Mouse (Mus musculus) MEL (cell line): ENCODE data around the gene Bckdhb. TPM values are rescaled to one million over a fixed set of nuclear protein-coding genes. Genes with fewer than 3 reads are reported as not detected.

Experiments
- DNase-seq: peaks from one replicate; pipeline ENCODE4 v3.0.0; 2011; ENCODE audit warnings: low read depth, low spot score
- H3K27ac ChIP-seq: 2 replicates; pipeline ENCODE4 v1.5.1; 2012; ENCODE audit warnings: low read depth, mild to moderate bottlenecking, control low read depth, low read length, moderate library complexity; ENCODE audit not compliant: control insufficient read depth
- H3K27me3 ChIP-seq, 2 experiments: fragments of 150-350 bp in 1 of 2; sonication (generic) in 1 of 2; 2 replicates each; pipeline ENCODE4 v1.6.1; 2012; ENCODE audit warnings: low read length in 2 of 2, mild to moderate bottlenecking in 2 of 2, improper control_type of control experiment in 1 of 2, moderate library complexity in 1 of 2; ENCODE audit not compliant: insufficient read depth in 2 of 2, control insufficient read depth in 1 of 2
- H3K36me3 ChIP-seq, 2 experiments: 2 replicates each; pipeline ENCODE4 v1.6.1; 2012 to 2014; ENCODE audit warnings: low read length in 2 of 2, improper control_type of control experiment in 1 of 2, inconsistent platforms in 1 of 2, mild to moderate bottlenecking in 1 of 2; ENCODE audit not compliant: insufficient read depth in 2 of 2, control insufficient read depth in 1 of 2
- H3K4me1 ChIP-seq, 2 experiments: fragments of 150-350 bp in 1 of 2; sonication (generic) in 1 of 2; 2 replicates each; pipeline ENCODE4 v1.6.1; 2012; ENCODE audit warnings: low read length in 2 of 2, improper control_type of control experiment in 1 of 2, mild to moderate bottlenecking in 1 of 2; ENCODE audit not compliant: insufficient read depth in 2 of 2, control insufficient read depth in 1 of 2
- H3K4me3 ChIP-seq, 2 experiments: fragments of 150-350 bp in 1 of 2; sonication (generic) in 1 of 2; 2 replicates each; pipeline ENCODE4 v1.5.1; 2012; ENCODE audit warnings: low read depth in 2 of 2, low read length in 2 of 2, mild to moderate bottlenecking in 2 of 2, moderate library complexity in 2 of 2, control low read depth in 1 of 2, improper control_type of control experiment in 1 of 2; ENCODE audit not compliant: control insufficient read depth in 1 of 2, insufficient read depth in 1 of 2
- H3K79me2 ChIP-seq: 2 replicates; pipeline ENCODE4 v1.6.1; 2012; ENCODE audit warnings: mild to moderate bottlenecking, low read length, moderate library complexity; ENCODE audit not compliant: control insufficient read depth, poor library complexity, insufficient read depth
- H3K9ac ChIP-seq: 2 replicates; pipeline ENCODE4 v1.6.1; 2012; ENCODE audit warnings: low read depth, mild to moderate bottlenecking, control low read depth, low read length, moderate library complexity; ENCODE audit not compliant: control insufficient read depth, poor library complexity, severe bottlenecking
- H3K9me3 ChIP-seq: fragments of 150-350 bp; sonication (generic); replicated peaks from 2 replicates; pipeline ENCODE4 v1.6.1; 2012; ENCODE audit warnings: mild to moderate bottlenecking, low read length, improper control_type of control experiment, moderate library complexity; ENCODE audit not compliant: insufficient read depth
- BHLHE40 ChIP-seq: IDR thresholded peaks from 2 replicates; pipeline ENCODE4 v1.6.1; 2012; ENCODE audit warnings: low read depth, mild to moderate bottlenecking, inconsistent platforms, low read length, improper control_type of control experiment, borderline replicate concordance
- CHD1 ChIP-seq: IDR thresholded peaks from 2 replicates; pipeline ENCODE4 v1.6.1; 2012; ENCODE audit warnings: low read depth, mild to moderate bottlenecking, inconsistent platforms, low read length, improper control_type of control experiment
- CHD2 ChIP-seq: IDR thresholded peaks from 2 replicates; pipeline ENCODE4 v1.6.1; 2011; ENCODE audit warnings: low read length, improper control_type of control experiment
- GATA1 ChIP-seq: IDR thresholded peaks from 2 replicates; pipeline ENCODE4 v1.6.1; 2011; ENCODE audit warnings: low read depth, low read length, improper control_type of control experiment
- JUND ChIP-seq: IDR thresholded peaks from 2 replicates; pipeline ENCODE4 v1.6.1; 2011; ENCODE audit warnings: low read depth, mild to moderate bottlenecking, improper control_type of control experiment, low read length
- KAT2A ChIP-seq: conservative IDR thresholded peaks from 2 replicates; pipeline ENCODE4 v1.6.1; 2012; ENCODE audit warnings: low read depth, low read length, improper control_type of control experiment, inconsistent platforms
- MAFK ChIP-seq: IDR thresholded peaks from 2 replicates; pipeline ENCODE4 v1.6.1; 2011; ENCODE audit warnings: low read depth, mild to moderate bottlenecking, low read length, improper control_type of control experiment, borderline replicate concordance
- MAX ChIP-seq: IDR thresholded peaks from 2 replicates; pipeline ENCODE4 v1.6.1; 2011; ENCODE audit warnings: low read length, improper control_type of control experiment
- MXI1 ChIP-seq: IDR thresholded peaks from 2 replicates; pipeline ENCODE4 v1.6.1; 2011; ENCODE audit warnings: mild to moderate bottlenecking, low read depth, low read length, improper control_type of control experiment
- MYC ChIP-seq: IDR thresholded peaks from 2 replicates; pipeline ENCODE4 v1.6.1; 2011; ENCODE audit warnings: low read depth, mild to moderate bottlenecking, low read length, improper control_type of control experiment, moderate library complexity
- POLR2AphosphoS2 ChIP-seq: IDR thresholded peaks from 2 replicates; pipeline ENCODE4 v1.6.1; 2011; ENCODE audit warnings: low read length, improper control_type of control experiment
- SMC3 ChIP-seq: IDR thresholded peaks from 2 replicates; pipeline ENCODE4 v1.6.1; 2011; ENCODE audit warnings: low read depth, low read length, improper control_type of control experiment
- USF2 ChIP-seq, 2 experiments: IDR thresholded peaks; 2 replicates each; pipeline ENCODE4 v1.6.1; 2011 to 2012; ENCODE audit warnings: improper control_type of control experiment in 2 of 2, low read length in 2 of 2, borderline replicate concordance in 1 of 2, inconsistent platforms in 1 of 2, low read depth in 1 of 2, mild to moderate bottlenecking in 1 of 2; ENCODE audit not compliant: insufficient read depth in 1 of 2
- ZKSCAN1 ChIP-seq: IDR thresholded peaks from 2 replicates; pipeline ENCODE4 v1.6.1; 2012; ENCODE audit warnings: low read depth, mild to moderate bottlenecking, inconsistent platforms, low read length, improper control_type of control experiment, moderate library complexity
- ZMIZ1 ChIP-seq: IDR thresholded peaks from 2 replicates; pipeline ENCODE4 v1.6.1; 2012; ENCODE audit warnings: low read depth, mild to moderate bottlenecking, inconsistent platforms, low read length, improper control_type of control experiment, moderate library complexity
- ZNF384 ChIP-seq: IDR thresholded peaks from 2 replicates; pipeline ENCODE4 v1.6.1; 2012; ENCODE audit warnings: low read depth, mild to moderate bottlenecking, inconsistent platforms, low read length, improper control_type of control experiment
- polyA plus RNA-seq, 2 experiments: library from polyadenylated mRNA; stranded (reverse) in 1 of 2; unstranded in 1 of 2; fragments of >175 nt in 1 of 2; fragments of >200 nt in 1 of 2; gene quantifications; 2 replicates each; pipeline versions ENCODE4 v1.2.1 to v1.2.4; 2012; ENCODE audit warnings: low replicate concordance in 2 of 2, low read depth in 1 of 2; ENCODE audit not compliant: insufficient read length in 2 of 2, insufficient read depth in 1 of 2, missing spikeins in 1 of 2
- total RNA-seq: library from RNA; depleted of rRNA; stranded (reverse); fragments of 300-350 nt; gene quantifications from 2 replicates; pipeline ENCODE4 v1.2.3, GENCODE M21; 2012

Gene Bckdhb
- total and polyA plus RNA-seq, 3 experiments = 15.9 to 26.6 TPM; not detected in 1

DNA sequence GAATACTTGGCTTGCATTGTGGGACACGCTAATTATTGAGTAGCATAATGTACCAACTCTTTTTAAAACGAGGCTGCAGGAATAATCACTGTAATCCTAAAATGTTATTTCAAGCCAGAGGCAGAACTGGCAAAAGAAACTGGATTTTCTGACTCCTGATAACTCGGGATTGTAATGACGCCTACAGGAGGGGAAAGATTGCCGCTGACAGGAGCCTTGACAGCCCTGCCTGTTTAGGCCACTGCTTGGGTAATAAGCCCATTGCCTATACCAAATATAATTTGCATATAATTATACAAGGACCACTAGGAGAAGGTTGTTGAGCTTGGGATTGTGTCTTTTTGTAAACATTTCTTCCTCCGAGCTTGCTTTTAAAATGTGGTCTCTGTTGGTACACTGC, 145.3 kb downstream of the Bckdhb start:
- H3K27ac ChIP-seq = no peak overlapping the region
- no peaks in the 10 kb centered on the region for H3K27me3 ChIP-seq
- H3K79me2 ChIP-seq = no peaks in the 10 kb centered on the region
- peaks cover 0 to 4% of the 10 kb centered on the region in 2 experiments; a peak in 2 of 4 replicates for H3K36me3 ChIP-seq
- no peak overlapping the region for H3K4me3 ChIP-seq
- DNase-seq = no peak
- H3K9ac ChIP-seq = no peak overlapping the region
- no peak for TF ChIP-seq SMC3
- TF ChIP-seq CHD2 = no peak
- TF ChIP-seq CHD1 = no peak
- TF ChIP-seq GATA1 = no peak
- no peak for TF ChIP-seq KAT2A
- TF ChIP-seq MYC = no peak
- TF ChIP-seq JUND = no peak
- no peak for TF ChIP-seq ZNF384
- no peak for TF ChIP-seq MAX
- TF ChIP-seq USF2 (IDR thresholded peaks at IDR 0.05; ENCODE audit: borderline replicate concordance in 1 of 2, insufficient read depth in 1 of 2, low read depth in 1 of 2, low read length in 2 of 2) = no peak
- TF ChIP-seq BHLHE40 = no peak
- no peak for TF ChIP-seq MAFK
- TF ChIP-seq MXI1 = no peak
- no peak for TF ChIP-seq ZMIZ1
- TF ChIP-seq ZKSCAN1 = no peak
- no peak for TF ChIP-seq POLR2AphosphoS2
- H3K9me3 ChIP-seq = no peaks in the 10 kb centered on the region
- H3K4me1 ChIP-seq = peaks cover 0 to 3% of the 10 kb centered on the region in 2 experiments; a peak in 2 of 4 replicates

DNA sequence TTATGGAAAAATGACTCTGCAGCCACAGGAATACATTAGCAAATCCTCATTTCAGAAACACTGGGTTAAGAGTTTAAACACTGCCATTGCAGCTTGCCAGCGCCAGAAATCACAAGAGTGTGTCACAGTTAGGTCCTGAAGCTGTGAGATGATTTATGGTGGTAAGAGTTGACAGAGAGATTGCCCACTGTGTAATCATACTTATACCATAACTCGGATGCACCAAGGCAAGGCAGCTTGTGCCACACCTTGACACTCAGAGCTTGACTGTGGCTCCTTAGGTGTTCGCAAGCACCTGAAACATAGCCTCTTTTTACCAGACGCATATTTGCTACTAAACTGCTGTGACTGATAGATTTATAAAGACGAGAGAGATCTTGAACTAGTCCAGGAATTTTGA, 145.8 kb downstream of the Bckdhb start:
- Histone ChIP-seq H3K27me3 (no peaks in the 10 kb centered on the region), H3K36me3 (peaks cover 0 to 4% of the 10 kb centered on the region in 2 experiments; a peak in 2 of 4 replicates), H3K4me3 (no peak overlapping the region), H3K79me2 (no peaks in the 10 kb centered on the region), H3K9me3 (no peaks in the 10 kb centered on the region), H3K9ac (no peak overlapping the region), H3K4me1 (peaks cover 0 to 3% of the 10 kb centered on the region in 2 experiments; a peak in 2 of 4 replicates), H3K27ac (no peak overlapping the region)
- no peak for TF ChIP-seq MAFK
- TF ChIP-seq MXI1 = no peak
- TF ChIP-seq SMC3 = no peak
- no peak for TF ChIP-seq POLR2AphosphoS2
- no peak for DNase-seq
